Mouse (Mus musculus): ENCODE results near the gene Hspd1. TPM values are rescaled to one million over a fixed set of nuclear protein-coding genes. Genes with fewer than 3 reads are reported as not detected.
"Not testable (repeated sequence)": the region's sequence is repeated elsewhere in the genome, so short reads cannot be mapped to it uniquely, and the experiment has no call there.

Hspd1 gene
- polyA plus RNA-seq, 1 experiment from 2014 or later: 397 TPM

DNA sequence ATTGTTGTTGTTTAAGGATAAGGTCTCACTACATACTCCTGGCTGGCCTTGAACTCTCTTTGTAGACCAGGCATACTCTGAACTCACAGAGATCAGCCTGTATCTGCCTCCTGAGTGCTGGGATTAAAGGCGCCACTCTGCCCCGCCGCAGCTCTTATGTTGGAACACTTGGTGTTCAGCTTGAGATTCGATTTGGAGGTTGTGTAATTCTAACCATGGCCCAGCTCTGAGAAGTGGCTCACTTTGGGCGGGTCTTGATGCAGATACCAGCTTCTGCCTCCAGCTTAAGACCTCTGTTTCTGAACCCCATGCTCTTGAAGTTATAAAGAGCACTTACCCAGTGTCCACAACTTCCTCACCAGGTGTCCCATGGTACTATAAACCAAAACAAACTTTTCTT is 41.7 kb upstream of the Hspd1 start:
- Histone ChIP-seq H3K4me2 (ENCODE audit: low read depth) (no peak overlapping the region), H3K9me3 (ENCODE audit: control insufficient read depth, low read length) (no peaks in the 10 kb centered on the region), H3K27ac (ENCODE audit: low read depth, low read length) (no peak overlapping the region), H3K4me3 (ENCODE audit: low read depth, low read length) (no peak overlapping the region), H3K36me3 (ENCODE audit: control insufficient read depth, insufficient read depth, low read length) (no peaks in the 10 kb centered on the region), H3K4me1 (ENCODE audit: control insufficient read depth, insufficient read depth, low read length) (peaks cover 11% of the 10 kb centered on the region; the same call in 1 of the 2 replicates), H3K9ac (ENCODE audit: low read length) (no peak overlapping the region), H3K27me3 (ENCODE audit: control insufficient read depth, insufficient read depth, low read length) (no peaks in the 10 kb centered on the region)
- ATAC-seq (ENCODE audit: insufficient read depth, low FRiP score, low TSS enrichment): no peak
- WGBS: 93% methylated on average over 5 of the region's 5 CpGs
- no peak for DNase-seq (ENCODE audit: low spot score)

DNA sequence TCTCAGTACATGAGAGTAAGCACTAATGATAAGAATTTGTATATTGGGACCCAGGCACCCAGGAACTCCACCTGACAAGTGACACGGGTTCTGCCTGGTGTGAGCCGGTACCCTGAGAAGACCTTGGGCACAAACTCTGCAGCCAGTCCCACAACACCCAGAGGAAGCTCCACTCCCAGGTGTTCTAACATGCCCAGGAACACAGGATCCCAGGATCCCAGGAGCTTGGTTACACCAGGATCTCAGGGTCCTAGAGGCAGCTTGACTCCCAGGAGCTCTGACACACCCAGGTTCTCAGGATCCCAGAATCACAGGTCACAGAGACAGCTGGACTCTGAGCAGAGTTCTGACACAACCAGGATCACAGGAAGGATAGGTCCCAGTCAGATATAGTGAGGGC is 36.1 kb upstream of the Hspd1 start:
- H3K4me1 ChIP-seq (ENCODE audit: control insufficient read depth, insufficient read depth, low read length); H3K27ac ChIP-seq (ENCODE audit: low read depth, low read length); ATAC-seq (ENCODE audit: insufficient read depth, low FRiP score, low TSS enrichment); H3K4me2 ChIP-seq (ENCODE audit: low read depth); H3K9ac ChIP-seq (ENCODE audit: low read length); H3K36me3 ChIP-seq (ENCODE audit: control insufficient read depth, insufficient read depth, low read length); H3K27me3 ChIP-seq (ENCODE audit: control insufficient read depth, insufficient read depth, low read length); DNase-seq (ENCODE audit: low spot score); H3K4me3 ChIP-seq (ENCODE audit: low read depth, low read length); H3K9me3 ChIP-seq (ENCODE audit: control insufficient read depth, low read length): not testable (repeated sequence)
- WGBS: 100% methylated on average over 2 of the region's 2 CpGs

- Histone ChIP-seq H3K36me3 (ENCODE audit: control insufficient read depth, insufficient read depth, low read length) (no peaks in the 10 kb centered on the region), H3K4me3 (ENCODE audit: low read depth, low read length) (no peak overlapping the region), H3K4me2 (ENCODE audit: low read depth) (no peak overlapping the region), H3K27me3 (ENCODE audit: control insufficient read depth, insufficient read depth, low read length) (no peaks in the 10 kb centered on the region), H3K27ac (ENCODE audit: low read depth, low read length) (no peak overlapping the region), H3K9ac (ENCODE audit: low read length) (no peak overlapping the region), H3K9me3 (ENCODE audit: control insufficient read depth, low read length) (no peaks in the 10 kb centered on the region), H3K4me1 (ENCODE audit: control insufficient read depth, insufficient read depth, low read length) (no peaks in the 10 kb centered on the region)
- 89% methylated on average over 2 of the region's 2 CpGs for WGBS
- DNase-seq (ENCODE audit: low spot score) (no peak), ATAC-seq (ENCODE audit: insufficient read depth, low FRiP score, low TSS enrichment) (no peak)
These were observed 35.5 kb upstream of the Hspd1 start for GRCm38 (mm10) chr1:55123561-55123960.

- H3K36me3 ChIP-seq (ENCODE audit: control insufficient read depth, insufficient read depth, low read length): no peaks in the 10 kb centered on the region
- H3K4me3 ChIP-seq (ENCODE audit: low read depth, low read length): no peak overlapping the region
- DNase-seq (ENCODE audit: low spot score): no peak
- WGBS: 86% methylated on average over 5 of the region's 5 CpGs
- H3K27me3 ChIP-seq (ENCODE audit: control insufficient read depth, insufficient read depth, low read length): no peaks in the 10 kb centered on the region
- no peak overlapping the region for H3K4me2 ChIP-seq (ENCODE audit: low read depth)
- ATAC-seq (ENCODE audit: insufficient read depth, low FRiP score, low TSS enrichment): no peak
- no peaks in the 10 kb centered on the region for H3K9me3 ChIP-seq (ENCODE audit: control insufficient read depth, low read length)
- no peaks in the 10 kb centered on the region for H3K4me1 ChIP-seq (ENCODE audit: control insufficient read depth, insufficient read depth, low read length)
- H3K27ac ChIP-seq (ENCODE audit: low read depth, low read length): no peak overlapping the region
- no peak overlapping the region for H3K9ac ChIP-seq (ENCODE audit: low read length)
These were observed 35.0 kb upstream of the Hspd1 start for GRCm38 (mm10) chr1:55123046-55123445.

GRCm38 (mm10) chr1:55109066-55109766 is 21.2 kb upstream of the Hspd1 start:
- no peak overlapping the region for H3K9ac ChIP-seq (ENCODE audit: low read length)
- H3K4me2 ChIP-seq (ENCODE audit: low read depth): no peak overlapping the region
- no peaks in the 10 kb centered on the region for H3K4me1 ChIP-seq (ENCODE audit: control insufficient read depth, insufficient read depth, low read length)
- ATAC-seq (ENCODE audit: insufficient read depth, low FRiP score, low TSS enrichment) (no peak), DNase-seq (ENCODE audit: low spot score) (no peak)
- no peaks in the 10 kb centered on the region for H3K36me3 ChIP-seq (ENCODE audit: control insufficient read depth, insufficient read depth, low read length)
- no peaks in the 10 kb centered on the region for H3K9me3 ChIP-seq (ENCODE audit: control insufficient read depth, low read length)
- H3K4me3 ChIP-seq (ENCODE audit: low read depth, low read length): no peak overlapping the region
- no peaks in the 10 kb centered on the region for H3K27me3 ChIP-seq (ENCODE audit: control insufficient read depth, insufficient read depth, low read length)
- 88% methylated on average over 4 of the region's 4 CpGs for WGBS
- H3K27ac ChIP-seq (ENCODE audit: low read depth, low read length): no peak overlapping the region

DNA sequence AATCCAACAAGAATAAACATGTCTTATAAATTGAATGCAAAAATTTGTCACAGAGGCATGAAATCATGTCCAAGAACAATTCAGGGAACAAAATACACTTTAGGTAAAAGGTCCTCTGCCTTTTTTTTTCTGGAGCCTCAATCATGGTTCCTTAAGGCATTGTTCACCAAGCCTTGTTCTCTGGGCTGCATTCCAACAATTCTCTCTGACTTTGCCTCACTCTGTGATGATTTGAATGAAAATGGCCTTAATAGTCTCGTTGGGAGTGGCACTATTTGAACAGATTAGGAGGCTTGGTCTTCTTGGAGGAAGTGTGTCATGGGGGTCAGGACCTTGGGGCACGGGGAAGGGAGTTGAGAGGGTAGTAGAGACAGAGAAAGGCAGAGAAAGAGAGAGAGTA is 20.4 kb upstream of the Hspd1 start:
- ATAC-seq (ENCODE audit: insufficient read depth, low FRiP score, low TSS enrichment): no peak

DNA sequence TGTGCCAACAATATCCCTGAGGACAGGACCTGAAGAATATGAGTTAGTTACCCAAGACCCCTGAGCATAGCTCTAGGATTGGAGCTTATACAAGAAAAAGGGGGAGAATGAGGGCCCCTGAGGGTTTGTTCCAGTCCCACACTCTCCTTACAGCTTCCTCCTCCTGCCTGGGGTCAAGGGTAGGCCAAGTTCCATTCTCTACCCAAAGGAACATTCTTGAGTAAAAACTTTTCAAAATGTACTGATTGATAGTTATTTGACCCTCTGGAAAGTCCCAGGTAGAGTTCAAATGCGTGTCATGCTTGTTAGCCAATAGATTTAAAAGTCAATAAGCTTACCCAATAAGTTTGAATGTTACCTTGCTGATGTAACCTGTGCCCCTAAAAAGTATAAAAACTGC is 19.6 kb upstream of the Hspd1 start:
- Histone ChIP-seq H3K4me3 (ENCODE audit: low read depth, low read length) (no peak overlapping the region), H3K4me1 (ENCODE audit: control insufficient read depth, insufficient read depth, low read length) (no peaks in the 10 kb centered on the region), H3K9me3 (ENCODE audit: control insufficient read depth, low read length) (no peaks in the 10 kb centered on the region), H3K4me2 (ENCODE audit: low read depth) (no peak overlapping the region), H3K27ac (ENCODE audit: low read depth, low read length) (no peak overlapping the region), H3K36me3 (ENCODE audit: control insufficient read depth, insufficient read depth, low read length) (no peaks in the 10 kb centered on the region), H3K27me3 (ENCODE audit: control insufficient read depth, insufficient read depth, low read length) (no peaks in the 10 kb centered on the region), H3K9ac (ENCODE audit: low read length) (no peak overlapping the region)
- ATAC-seq (ENCODE audit: insufficient read depth, low FRiP score, low TSS enrichment) (no peak), DNase-seq (ENCODE audit: low spot score) (no peak)
- WGBS: 88% methylated on average over 1 of the region's 1 CpGs

More for the DNA sequence above, 20.4 kb upstream of the Hspd1 start:
- Histone ChIP-seq H3K4me3 (ENCODE audit: low read depth, low read length) (no peak overlapping the region), H3K36me3 (ENCODE audit: control insufficient read depth, insufficient read depth, low read length) (no peaks in the 10 kb centered on the region), H3K27ac (ENCODE audit: low read depth, low read length) (no peak overlapping the region), H3K4me2 (ENCODE audit: low read depth) (no peak overlapping the region), H3K9me3 (ENCODE audit: control insufficient read depth, low read length) (no peaks in the 10 kb centered on the region), H3K9ac (ENCODE audit: low read length) (no peak overlapping the region), H3K4me1 (ENCODE audit: control insufficient read depth, insufficient read depth, low read length) (no peaks in the 10 kb centered on the region), H3K27me3 (ENCODE audit: control insufficient read depth, insufficient read depth, low read length) (no peaks in the 10 kb centered on the region)
- no peak for DNase-seq (ENCODE audit: low spot score)
- 54% methylated on average over 2 of the region's 2 CpGs for WGBS

- ATAC-seq (ENCODE audit: insufficient read depth, low FRiP score, low TSS enrichment) (no peak), DNase-seq (ENCODE audit: low spot score) (no peak)
- Histone ChIP-seq H3K4me3 (ENCODE audit: low read depth, low read length) (no peak overlapping the region), H3K4me2 (ENCODE audit: low read depth) (no peak overlapping the region), H3K4me1 (ENCODE audit: control insufficient read depth, insufficient read depth, low read length) (no peaks in the 10 kb centered on the region), H3K9ac (ENCODE audit: low read length) (no peak overlapping the region), H3K27me3 (ENCODE audit: control insufficient read depth, insufficient read depth, low read length) (no peaks in the 10 kb centered on the region), H3K9me3 (ENCODE audit: control insufficient read depth, low read length) (no peaks in the 10 kb centered on the region), H3K36me3 (ENCODE audit: control insufficient read depth, insufficient read depth, low read length) (no peaks in the 10 kb centered on the region), H3K27ac (ENCODE audit: low read depth, low read length) (no peak overlapping the region)
- 91% methylated on average over 9 of the region's 9 CpGs for WGBS
These were observed 19.0 kb upstream of the Hspd1 start for GRCm38 (mm10) chr1:55106919-55107585.

- Histone ChIP-seq H3K27me3 (ENCODE audit: control insufficient read depth, insufficient read depth, low read length) (no peaks in the 10 kb centered on the region), H3K4me1 (ENCODE audit: control insufficient read depth, insufficient read depth, low read length) (peaks cover 8% of the 10 kb centered on the region), H3K36me3 (ENCODE audit: control insufficient read depth, insufficient read depth, low read length) (no peaks in the 10 kb centered on the region), H3K4me2 (ENCODE audit: low read depth) (no peak overlapping the region), H3K9me3 (ENCODE audit: control insufficient read depth, low read length) (no peaks in the 10 kb centered on the region), H3K9ac (ENCODE audit: low read length) (no peak overlapping the region), H3K27ac (ENCODE audit: low read depth, low read length) (no peak overlapping the region), H3K4me3 (ENCODE audit: low read depth, low read length) (no peak overlapping the region)
- WGBS: 77% methylated on average over 1 of the region's 1 CpGs
- DNase-seq (ENCODE audit: low spot score) (no peak), ATAC-seq (ENCODE audit: insufficient read depth, low FRiP score, low TSS enrichment) (no peak)
These were observed 4.4 kb upstream of the Hspd1 start for GRCm38 (mm10) chr1:55092469-55092868.
